Comparison of ENCODE assay signal across 8 mouse cellular contexts in the genomic region with DNA sequence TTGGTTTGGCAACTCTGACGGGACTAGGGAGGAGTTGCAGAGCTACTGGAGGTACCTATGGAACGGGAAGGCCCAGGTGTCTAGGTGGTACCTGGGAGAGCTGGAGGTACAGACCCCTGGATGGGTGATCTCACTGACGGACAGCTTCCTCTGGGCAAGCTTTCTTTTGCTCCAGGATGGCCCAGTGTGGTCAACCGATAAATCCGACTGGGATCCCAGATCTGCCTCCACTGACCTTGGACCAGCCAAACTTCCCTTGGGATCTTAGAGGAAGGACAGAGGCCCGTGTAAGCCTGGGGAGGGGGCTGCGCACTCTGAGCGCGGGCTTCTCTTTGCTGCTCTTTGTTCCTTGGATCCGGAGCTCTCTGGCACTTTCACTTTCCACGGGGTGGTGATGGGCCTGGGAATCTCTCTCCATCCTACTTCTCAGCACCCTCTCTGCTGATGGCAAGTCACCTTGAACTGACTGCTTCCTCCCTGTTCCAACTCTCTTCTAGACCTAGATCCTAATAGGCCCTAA. TPM values are rescaled to one million over a fixed set of nuclear protein-coding genes. Genes with fewer than 3 reads are reported as not detected.
A peak's percentile ranks its signal among the peaks of the same experiment; 100 is the strongest.
DNase-seq lines count a peak whose midpoint lies in the region; ATAC-seq lines count a peak whose summit lies in the region.

No protein-coding gene starts in this region.

- ATAC-seq in megakaryocyte, adult 5-6 weeks (ENCODE audit: poor library complexity, severe bottlenecking), result no peak
- ATAC-seq in forebrain, embryonic 11.5 days (replicated peaks; ENCODE audit: low FRiP score), result peak; percentile 22; the same call in 1 of the 2 replicates
- ATAC-seq in intestine, embryonic 16.5 days, result no peak
- no peak for ATAC-seq in lung, embryonic 15.5 days (ENCODE audit: borderline replicate concordance, extremely low read depth, low FRiP score, low TSS enrichment)

- under 1% methylated on average over 11 of the region's 11 CpGs for WGBS in forebrain, embryonic 11.5 days
- WGBS in intestine, embryonic 16.5 days, result under 1% methylated on average over 11 of the region's 11 CpGs
- WGBS in lung, embryonic 15.5 days, result 3% methylated on average over 11 of the region's 11 CpGs

- no peaks in the 10 kb centered on the region for H3K9me3 ChIP-seq in megakaryocyte, embryonic 14.5 days
- no peaks in the 10 kb centered on the region for H3K9me3 ChIP-seq in forebrain, embryonic 11.5 days (ENCODE audit: control insufficient read depth, low read length)
- no peaks in the 10 kb centered on the region for H3K9me3 ChIP-seq in intestine, embryonic 16.5 days (ENCODE audit: control insufficient read depth, low read length)
- H3K9me3 ChIP-seq in lung, embryonic 15.5 days, result no peaks in the 10 kb centered on the region

- DNase-seq in forebrain, embryonic 11.5 days (ENCODE audit: low spot score), result peak; percentile 70
- peak; percentile 53 for DNase-seq in testis, postnatal 10 days (ENCODE audit: low spot score)
- DNase-seq in cerebellum, postnatal 10 days, result no peak
- no peak for DNase-seq in frontal cortex, postnatal 25 days (ENCODE audit: low spot score in 2 of 2)

- peak overlapping the region; percentile 84 for H3K4me2 ChIP-seq in forebrain, embryonic 11.5 days (ENCODE audit: low read depth, low read length, severe bottlenecking)
- H3K4me2 ChIP-seq in intestine, embryonic 16.5 days (ENCODE audit: low read depth, low read length), result peak overlapping the region; percentile 80
- H3K4me2 ChIP-seq in lung, embryonic 15.5 days, result peak overlapping the region; percentile 98

- no peaks in the 10 kb centered on the region for H3K36me3 ChIP-seq in megakaryocyte, embryonic 14.5 days (replicated peaks; ENCODE audit: low read length)
- no peaks in the 10 kb centered on the region; the same call in 1 of the 2 replicates for H3K36me3 ChIP-seq in forebrain, embryonic 11.5 days (ENCODE audit: control insufficient read depth, insufficient read depth, low read length)
- H3K36me3 ChIP-seq in intestine, embryonic 16.5 days (ENCODE audit: control insufficient read depth, insufficient read depth, low read length), result no peaks in the 10 kb centered on the region
- H3K36me3 ChIP-seq in lung, embryonic 15.5 days, result no peaks in the 10 kb centered on the region

- H3K4me3 ChIP-seq in megakaryocyte, embryonic 14.5 days (replicated peaks), result peak overlapping the region; percentile 93
- H3K4me3 ChIP-seq in forebrain, embryonic 11.5 days (ENCODE audit: low read depth, low read length), result peak overlapping the region; percentile 81
- peak overlapping the region; percentile 81 for H3K4me3 ChIP-seq in intestine, embryonic 16.5 days (ENCODE audit: low read length)
- peak overlapping the region; percentile 80 for H3K4me3 ChIP-seq in lung, embryonic 15.5 days

- peaks cover 43% of the 10 kb centered on the region for H3K27me3 ChIP-seq in megakaryocyte, embryonic 14.5 days (replicated peaks)
- H3K27me3 ChIP-seq in forebrain, embryonic 11.5 days (ENCODE audit: control insufficient read depth, insufficient read depth, low read length), result no peaks in the 10 kb centered on the region
- H3K27me3 ChIP-seq in intestine, embryonic 16.5 days (replicated peaks; ENCODE audit: control insufficient read depth, insufficient read depth, low read length), result no peaks in the 10 kb centered on the region
- H3K27me3 ChIP-seq in lung, embryonic 15.5 days, result no peaks in the 10 kb centered on the region

- peak overlapping the region; percentile 41; the same call in 1 of the 2 replicates for H3K27ac ChIP-seq in forebrain, embryonic 11.5 days (ENCODE audit: low read depth, low read length)
- H3K27ac ChIP-seq in intestine, embryonic 16.5 days (ENCODE audit: low read length), result peak overlapping the region; percentile 79
- H3K27ac ChIP-seq in lung, embryonic 15.5 days, result peak overlapping the region; percentile 63

- peak overlapping the region; percentile 86 for H3K9ac ChIP-seq in forebrain, embryonic 11.5 days (ENCODE audit: low read length)
- H3K9ac ChIP-seq in intestine, embryonic 16.5 days (ENCODE audit: low read depth, low read length), result peak overlapping the region; percentile 77
- peak overlapping the region; percentile 73 for H3K9ac ChIP-seq in lung, embryonic 15.5 days

- peaks cover 51% of the 10 kb centered on the region for H3K4me1 ChIP-seq in megakaryocyte, embryonic 14.5 days
- peaks cover 14% of the 10 kb centered on the region for H3K4me1 ChIP-seq in forebrain, embryonic 11.5 days (replicated peaks; ENCODE audit: control insufficient read depth, insufficient read depth, low read length)
- peaks cover 38% of the 10 kb centered on the region for H3K4me1 ChIP-seq in intestine, embryonic 16.5 days (ENCODE audit: control insufficient read depth, insufficient read depth, low read length)
- H3K4me1 ChIP-seq in lung, embryonic 15.5 days, result peaks cover 18% of the 10 kb centered on the region

RNA-seq across cellular contexts. Expression of gene Slc12a7, which starts 31.4 kb away (rescaled TPM):
- 0.75 and 2.8 TPM in 2 replicates for polyA plus RNA-seq in megakaryocyte, embryonic 14.5 days (2012; ENCODE audit: insufficient read depth, low replicate concordance)
- 3.6 and 8.3 TPM in 2 replicates for total RNA-seq in megakaryocyte, adult 5-6 weeks (2015)
- total RNA-seq in megakaryocyte, adult 5-6 weeks (2017), result 2.6 and 4.3 TPM in 2 replicates
- polyA plus RNA-seq in forebrain, embryonic 11.5 days (2014; fragmentation: Nextera tagmentation; extraction: Ambion mirVana), result 55.6 and 60.2 TPM in 2 replicates
- 28.7 and 31.7 TPM in 2 replicates for polyA plus RNA-seq in intestine, embryonic 16.5 days (2015; fragmentation: Nextera tagmentation; extraction: Ambion mirVana)
- polyA plus RNA-seq in lung, embryonic 15.5 days (2015; fragmentation: Nextera tagmentation; extraction: Ambion mirVana), result 15.7 and 16.7 TPM in 2 replicates

RNA-seq across cellular contexts. Expression of gene Slc6a19, which starts 59.7 kb away (rescaled TPM):
- polyA plus RNA-seq in megakaryocyte, embryonic 14.5 days (2012; ENCODE audit: insufficient read depth, low replicate concordance), result not detected in 2 replicates
- 0.34 TPM in 1 of 2 replicates, not detected in the other for total RNA-seq in megakaryocyte, adult 5-6 weeks (2015)
- total RNA-seq in megakaryocyte, adult 5-6 weeks (2017), result 0.04 TPM in 1 of 2 replicates, not detected in the other
- not detected in 2 replicates for polyA plus RNA-seq in forebrain, embryonic 11.5 days (2014; fragmentation: Nextera tagmentation; extraction: Ambion mirVana)
- 24.9 and 40.5 TPM in 2 replicates for polyA plus RNA-seq in intestine, embryonic 16.5 days (2015; fragmentation: Nextera tagmentation; extraction: Ambion mirVana)
- not detected in 2 replicates for polyA plus RNA-seq in lung, embryonic 15.5 days (2015; fragmentation: Nextera tagmentation; extraction: Ambion mirVana)

Comparison
In these comparisons a context has a peak if more than half of its experiments do, and no peak if none do; other contexts are left out.
1. DNase-seq: peak in forebrain, embryonic 11.5 days (single experiment) and testis, postnatal 10 days (single experiment); none in cerebellum, postnatal 10 days (0 of 2) and frontal cortex, postnatal 25 days (0 of 2).
2. RNA of gene Slc6a19, which starts 59.7 kb away (polyA plus RNA-seq): 24.9 to 40.5 TPM in intestine, embryonic 16.5 days; not detected in lung, embryonic 15.5 days, not detected in megakaryocyte, embryonic 14.5 days and not detected in forebrain, embryonic 11.5 days; every median in the first group is over 10 times any median in the second.
3. Peak in every context shown above with its lines, with median percentiles within 50 percentile points of each other: H3K4me3 ChIP-seq, H3K27ac ChIP-seq, H3K4me2 ChIP-seq and H3K9ac ChIP-seq.